Mouse (Mus musculus): ENCODE data around the gene Srrm4. TPM values are rescaled to one million over a fixed set of nuclear protein-coding genes. Genes with fewer than 3 reads are reported as not detected.

The Srrm4 gene
- total and polyA plus RNA-seq, 3 experiments = not detected

DNA sequence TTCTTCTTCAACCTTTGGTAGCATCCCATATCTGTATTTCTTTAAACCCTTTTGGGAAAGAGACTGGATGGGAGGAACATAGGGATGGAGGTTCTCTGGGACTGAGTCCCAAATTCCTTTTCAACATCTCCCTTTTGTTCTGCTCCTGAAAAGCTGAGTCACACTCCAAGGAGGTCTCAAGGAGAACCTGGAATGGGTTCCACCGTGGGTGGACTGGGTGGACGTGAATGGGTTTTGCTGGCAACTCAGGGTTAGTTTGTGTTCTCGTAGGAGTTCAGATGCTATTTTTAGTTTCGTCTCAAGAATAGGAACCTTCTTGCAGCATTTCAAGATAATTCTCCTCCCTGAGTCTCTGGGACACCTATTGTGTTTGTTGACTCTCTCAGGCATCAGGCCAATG is 151.4 kb downstream of the Srrm4 start:
- Histone ChIP-seq H3K9ac (ENCODE audit: control insufficient read depth, low read depth, low read length, poor library complexity, severe bottlenecking) (no peak overlapping the region), H3K27ac (ENCODE audit: control insufficient read depth, low read depth, low read length) (no peak overlapping the region), H3K4me1 (ENCODE audit: control insufficient read depth in 1 of 2, insufficient read depth in 2 of 2, low read length in 2 of 2) (no peaks in the 10 kb centered on the region), H3K27me3 (ENCODE audit: control insufficient read depth in 1 of 2, insufficient read depth in 2 of 2, low read length in 2 of 2) (no peaks in the 10 kb centered on the region), H3K36me3 (ENCODE audit: control insufficient read depth in 1 of 2, insufficient read depth in 2 of 2, low read length in 2 of 2) (no peaks in the 10 kb centered on the region), H3K4me3 (ENCODE audit: control insufficient read depth in 1 of 2, insufficient read depth in 1 of 2, low read depth in 2 of 2, low read length in 2 of 2) (no peak overlapping the region), H3K79me2 (ENCODE audit: control insufficient read depth, insufficient read depth, low read length, poor library complexity) (no peaks in the 10 kb centered on the region), H3K9me3 (replicated peaks; ENCODE audit: insufficient read depth, low read length) (no peaks in the 10 kb centered on the region)
- no peak for DNase-seq (ENCODE audit: low read depth, low spot score)
- no peak for TF ChIP-seq HCFC1 (IDR thresholded peaks at IDR 0.05; ENCODE audit: low read depth, low read length)
- no peak for TF ChIP-seq EP300 (IDR thresholded peaks at IDR 0.05; ENCODE audit: low read depth in 1 of 2, low read length in 2 of 2)
- no peak for TF ChIP-seq CHD1 (IDR thresholded peaks at IDR 0.05; ENCODE audit: low read depth, low read length)
- TF ChIP-seq UBTF (IDR thresholded peaks at IDR 0.05; ENCODE audit: borderline replicate concordance, insufficient read depth, low read depth, low read length) = no peak
- no peak for TF ChIP-seq ZMIZ1 (IDR thresholded peaks at IDR 0.05; ENCODE audit: low read depth, low read length)
- TF ChIP-seq GATA1 (IDR thresholded peaks at IDR 0.05; ENCODE audit: low read depth, low read length) = no peak
- no peak for TF ChIP-seq NELFE (IDR thresholded peaks at IDR 0.05; ENCODE audit: low read depth, low read length)
- no peak for TF ChIP-seq MYB (IDR thresholded peaks at IDR 0.05; ENCODE audit: low read depth, low read length)
- TF ChIP-seq SIN3A (IDR thresholded peaks at IDR 0.05; ENCODE audit: low read length) = no peak
- TF ChIP-seq CHD2 (IDR thresholded peaks at IDR 0.05; ENCODE audit: low read length) = no peak
- no peak for TF ChIP-seq RCOR1 (IDR thresholded peaks at IDR 0.05; ENCODE audit: low read depth, low read length)
- TF ChIP-seq USF1 (IDR thresholded peaks at IDR 0.05; ENCODE audit: low read depth, low read length) = no peak

DNA sequence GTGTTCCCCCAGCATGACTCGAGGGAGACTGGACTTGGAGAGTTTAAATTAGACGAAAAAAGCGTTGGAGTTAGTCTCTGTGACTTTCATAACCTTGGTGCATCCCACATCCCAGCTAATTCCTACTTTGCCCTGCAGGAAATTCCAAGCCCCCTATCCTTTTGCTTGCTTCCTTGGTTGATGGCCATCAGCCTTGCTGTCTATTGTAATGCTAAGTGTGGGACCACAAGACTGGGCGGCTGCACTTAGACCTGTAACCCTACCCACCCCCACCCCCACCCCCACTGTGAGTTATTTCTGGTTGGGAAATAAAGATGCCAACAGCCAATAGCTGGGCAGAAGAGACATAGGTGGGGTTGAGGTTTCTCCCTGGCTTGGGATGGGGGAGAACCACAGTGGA is 153.3 kb downstream of the Srrm4 start:
- H3K36me3 ChIP-seq (ENCODE audit: control insufficient read depth in 1 of 2, insufficient read depth in 2 of 2, low read length in 2 of 2) = no peaks in the 10 kb centered on the region
- H3K27me3 ChIP-seq (ENCODE audit: control insufficient read depth in 1 of 2, insufficient read depth in 2 of 2, low read length in 2 of 2) = no peaks in the 10 kb centered on the region
- DNase-seq (ENCODE audit: low read depth, low spot score) = no peak
- no peak for TF ChIP-seq SIN3A (IDR thresholded peaks at IDR 0.05; ENCODE audit: low read length)
- TF ChIP-seq CTCF (IDR thresholded peaks at IDR 0.05 in 2 of 3, conservative IDR thresholded peaks at IDR 0.05 in 1 of 3; ENCODE audit: control insufficient read depth in 1 of 3, insufficient read depth in 1 of 3, low read depth in 2 of 3, low read length in 3 of 3, poor library complexity in 1 of 3, severe bottlenecking in 1 of 3) = no peak
- no peak for TF ChIP-seq ETS1 (IDR thresholded peaks at IDR 0.05; ENCODE audit: low read depth, low read length)
- no peak for TF ChIP-seq POLR2A (IDR thresholded peaks at IDR 0.05; ENCODE audit: control insufficient read depth in 1 of 2, insufficient read depth in 1 of 2, low read depth in 1 of 2, low read length in 2 of 2, poor library complexity in 1 of 2)
- TF ChIP-seq USF1 (IDR thresholded peaks at IDR 0.05; ENCODE audit: low read depth, low read length) = no peak
- no peak for TF ChIP-seq NRF1 (IDR thresholded peaks at IDR 0.05; ENCODE audit: insufficient read depth, low read depth, low read length, poor library complexity, severe bottlenecking)
- no peak overlapping the region for H3K9ac ChIP-seq (ENCODE audit: control insufficient read depth, low read depth, low read length, poor library complexity, severe bottlenecking)
- H3K9me3 ChIP-seq (replicated peaks; ENCODE audit: insufficient read depth, low read length) = no peaks in the 10 kb centered on the region
- no peaks in the 10 kb centered on the region for H3K4me1 ChIP-seq (ENCODE audit: control insufficient read depth in 1 of 2, insufficient read depth in 2 of 2, low read length in 2 of 2)
- no peak overlapping the region for H3K27ac ChIP-seq (ENCODE audit: control insufficient read depth, low read depth, low read length)
- no peaks in the 10 kb centered on the region for H3K79me2 ChIP-seq (ENCODE audit: control insufficient read depth, insufficient read depth, low read length, poor library complexity)
- no peak overlapping the region for H3K4me3 ChIP-seq (ENCODE audit: control insufficient read depth in 1 of 2, insufficient read depth in 1 of 2, low read depth in 2 of 2, low read length in 2 of 2)

Data from MEL (cell line).